Mouse (Mus musculus): ENCODE measurements at regions not wholly inside any gene's neighbourhood (a gene's known extent, or its start where the extent isn't known, plus 50 kb on each side); places are given as distances from the start of the nearest gene placed in this dataset.

DNA sequence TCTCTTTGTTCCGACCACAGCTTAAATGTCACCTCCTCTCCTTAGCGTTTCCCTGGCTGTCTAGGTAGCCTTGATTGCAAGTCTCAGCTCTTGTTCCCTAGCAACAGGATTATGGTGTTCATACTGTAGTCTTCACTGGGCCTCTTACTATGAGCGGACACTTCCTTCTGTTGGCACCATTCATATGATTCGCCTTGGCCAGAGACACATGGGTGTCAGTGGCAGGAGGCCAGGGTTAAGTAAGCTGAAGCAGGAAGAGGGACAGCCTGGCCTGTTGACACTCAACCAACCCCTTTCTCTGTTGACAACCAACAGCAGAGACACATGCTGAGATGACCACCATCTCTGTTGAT lies 445.9 kb downstream of the Wdr11 start:
- DNase-seq (ENCODE audit: low spot score) = no peak

DNA sequence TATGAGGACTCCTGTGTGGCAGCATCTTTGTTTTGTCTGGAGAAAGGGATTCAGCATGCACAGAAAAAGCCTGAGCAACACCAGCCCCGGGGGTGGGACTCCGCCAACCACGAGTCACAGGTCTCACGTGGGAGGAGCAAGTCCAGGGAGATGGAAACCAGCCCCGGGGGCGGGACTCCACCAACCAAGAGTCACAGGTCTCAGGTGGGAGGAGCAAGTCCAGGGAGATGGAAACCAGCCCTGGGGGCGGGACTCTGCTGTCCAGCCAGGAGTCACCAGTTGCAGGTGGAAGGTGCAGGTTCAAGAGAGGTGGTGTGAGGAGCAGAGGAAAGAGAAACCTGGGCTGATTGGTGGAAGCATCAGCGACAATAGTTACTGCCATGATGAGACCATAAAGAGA lies 448.9 kb downstream of the Wdr11 start:
- DNase-seq (ENCODE audit: low spot score) = no peak

DNA sequence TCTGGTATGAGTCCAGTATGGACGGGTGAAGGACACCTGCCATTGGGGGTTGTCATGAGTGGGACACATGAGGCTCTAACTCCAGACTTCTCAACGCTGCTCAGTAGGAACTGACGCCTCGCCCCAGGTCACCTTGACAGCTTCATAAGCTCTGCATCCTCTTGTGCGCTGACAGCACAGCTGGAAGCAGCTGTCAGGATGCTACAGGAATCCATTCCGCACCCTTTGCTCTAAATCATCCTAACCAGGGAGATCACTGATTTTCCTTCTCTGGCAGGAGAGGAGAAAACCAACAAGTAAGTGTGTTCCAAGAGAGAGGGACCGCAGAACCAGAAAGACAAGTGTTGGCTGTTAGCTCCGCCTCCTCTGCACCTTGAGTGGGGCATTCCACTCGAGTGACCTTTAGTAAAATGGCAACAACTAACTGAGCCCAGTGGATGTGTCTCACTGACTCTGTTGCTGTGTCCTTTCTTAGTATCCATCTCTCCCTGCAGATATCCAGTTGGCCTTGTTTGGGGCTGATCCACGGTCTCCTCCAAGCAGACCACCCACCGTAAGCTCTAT lies 449.8 kb downstream of the Wdr11 start:
- no peak for DNase-seq (ENCODE audit: low spot score)

- DNase-seq (ENCODE audit: low spot score) = no peak
These were observed 450.7 kb downstream of the Wdr11 start for GRCm38 (mm10) chr7:130042296-130042910.

GRCm38 (mm10) chr7:130043397-130044234 lies 452.0 kb downstream of the Wdr11 start:
- no peak for DNase-seq (ENCODE audit: low spot score)

DNA sequence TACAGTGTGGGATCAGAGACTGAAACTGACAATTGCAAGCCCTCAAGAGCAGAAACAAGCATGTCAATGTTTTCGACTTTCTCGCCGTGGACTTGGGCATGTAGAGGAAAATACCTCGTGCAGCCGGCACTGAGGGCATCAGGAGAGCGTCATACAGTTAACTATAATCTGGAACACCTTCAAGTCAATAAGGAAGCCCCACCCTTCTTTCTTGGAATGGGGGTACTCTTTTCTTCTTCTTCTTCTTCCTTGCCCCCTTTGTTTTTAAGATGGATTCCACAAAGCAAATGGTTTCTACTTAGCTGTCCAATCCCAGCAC lies 452.5 kb downstream of the Wdr11 start:
- no peak for DNase-seq (ENCODE audit: low spot score)

DNA sequence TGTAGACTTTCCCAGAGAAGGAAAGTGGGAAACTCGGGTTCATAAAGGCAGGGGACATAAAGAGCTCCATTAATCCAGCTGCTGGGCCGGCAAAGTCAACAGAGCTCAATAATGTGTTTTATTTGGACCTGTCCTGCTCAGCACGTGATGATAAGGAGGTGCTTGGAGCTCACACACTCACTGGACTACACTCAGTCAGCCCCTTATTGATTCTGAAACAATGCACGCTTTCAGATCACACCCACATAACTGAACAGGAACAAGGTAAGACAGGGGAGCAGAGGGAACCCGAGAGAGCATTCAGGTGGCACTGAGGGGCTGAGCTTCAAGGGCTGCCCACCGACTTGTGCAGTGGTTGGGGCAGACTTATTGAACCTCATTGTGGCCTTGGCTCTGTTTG lies 452.9 kb downstream of the Wdr11 start:
- DNase-seq (ENCODE audit: low spot score) = no peak

GRCm38 (mm10) chr7:130046086-130046485 lies 454.4 kb downstream of the Wdr11 start:
- DNase-seq (ENCODE audit: low spot score) = no peak

DNA sequence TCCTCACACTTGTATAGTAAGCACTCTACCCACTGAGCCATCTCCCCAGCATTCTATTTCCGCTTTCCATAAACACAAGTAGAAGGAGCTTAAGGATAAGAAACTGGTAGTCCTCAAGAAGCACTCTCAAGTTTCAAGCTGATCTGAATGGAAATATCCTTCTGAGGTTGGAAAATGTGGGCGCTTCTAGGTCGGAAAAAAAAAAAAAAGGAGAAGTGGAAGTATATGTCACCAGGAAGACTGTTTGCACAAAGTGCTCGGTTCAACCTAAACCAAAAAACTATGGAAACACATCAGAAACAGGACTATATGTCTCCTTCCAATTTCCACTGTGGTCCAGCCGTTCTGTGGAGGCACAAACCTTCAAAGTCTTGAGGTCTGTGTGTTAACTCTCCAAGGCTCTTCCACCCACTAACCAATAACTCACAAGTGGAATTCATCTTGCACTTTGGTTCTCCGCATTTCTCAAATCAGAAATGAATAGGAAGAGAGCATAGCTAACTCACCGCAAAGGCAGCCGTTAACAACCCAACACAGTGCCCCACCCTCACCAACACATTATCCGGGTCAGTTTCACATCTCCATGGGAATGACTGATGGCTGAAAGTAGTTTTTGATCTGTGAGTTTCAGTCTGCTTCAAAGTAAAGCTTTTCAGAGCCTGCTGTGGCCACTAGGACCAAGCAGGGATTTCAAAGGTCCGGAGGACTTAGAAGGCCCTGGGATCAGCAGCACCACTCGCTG lies 455.8 kb downstream of the Wdr11 start:
- DNase-seq (ENCODE audit: low spot score) = no peak

DNA sequence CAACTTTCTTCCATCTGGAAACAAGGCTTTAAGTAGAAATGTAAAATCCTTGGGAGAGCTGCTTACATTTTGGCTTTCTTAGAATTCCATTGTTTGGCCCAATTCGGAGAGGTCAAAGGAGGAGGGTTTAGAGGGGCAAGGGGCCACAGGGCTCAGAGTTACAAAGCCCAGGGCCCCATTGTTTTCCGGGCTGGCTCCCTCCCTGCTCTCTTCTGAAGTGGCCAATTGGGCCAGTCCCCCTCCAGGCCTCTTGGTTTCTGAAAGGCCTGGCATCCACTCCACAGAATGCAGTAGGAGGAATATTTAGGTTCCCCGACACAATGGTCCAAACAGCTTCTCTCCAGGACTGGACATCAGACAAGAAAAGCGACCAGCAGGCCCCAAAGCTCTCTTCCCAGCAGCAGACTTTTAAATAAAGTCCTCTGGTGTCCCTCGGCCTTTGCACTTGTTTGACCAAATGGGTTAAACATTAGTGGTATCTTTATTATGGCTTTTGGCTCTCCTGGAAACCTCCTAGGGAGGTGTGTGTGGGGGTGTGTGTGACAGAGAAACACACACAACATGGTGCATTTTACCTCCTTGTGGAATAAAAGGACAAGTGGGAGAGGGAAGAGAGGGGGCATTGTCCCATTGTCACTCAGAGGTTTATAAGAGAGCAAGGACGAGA lies 456.6 kb downstream of the Wdr11 start:
- DNase-seq (ENCODE audit: low spot score) = no peak

DNA sequence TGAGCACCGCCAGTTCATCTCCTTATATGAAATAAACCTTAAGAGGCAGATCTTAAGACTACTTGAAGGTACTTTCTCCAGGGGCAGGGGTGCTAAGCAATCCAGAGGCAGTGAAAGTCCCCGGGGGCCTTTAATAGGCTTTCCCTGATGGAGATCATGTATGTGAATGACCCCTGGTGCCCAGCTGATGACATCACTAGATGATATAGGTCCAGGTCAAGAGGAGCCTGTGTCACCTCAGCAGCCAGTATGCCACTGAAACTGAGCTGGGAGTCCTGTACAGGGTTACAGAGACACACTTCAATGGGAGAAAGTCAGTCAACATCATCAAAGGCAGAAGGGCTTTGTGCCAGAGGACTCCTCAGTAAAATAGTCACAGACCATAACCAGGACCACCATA lies 457.8 kb downstream of the Wdr11 start:
- DNase-seq (ENCODE audit: low spot score) = no peak

DNA sequence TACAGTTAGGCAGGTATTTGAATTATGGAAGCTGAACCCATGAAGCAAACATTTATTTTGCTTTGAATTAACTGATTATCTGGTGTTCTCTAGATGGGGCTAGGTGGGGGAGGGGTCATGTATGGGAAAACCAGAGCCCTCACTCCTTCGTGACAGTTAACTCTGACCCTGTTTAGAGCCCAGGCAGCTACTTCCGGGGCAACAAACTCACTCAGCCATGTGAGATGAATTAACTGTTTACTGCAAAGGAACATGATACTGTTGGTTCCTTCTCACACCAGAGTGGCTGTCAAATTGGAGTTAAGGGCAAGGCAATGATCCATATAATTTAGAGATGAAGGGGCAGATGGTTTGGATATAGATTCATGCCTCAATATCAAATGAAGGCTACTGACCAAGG lies 458.5 kb downstream of the Wdr11 start:
- DNase-seq (ENCODE audit: low spot score) = no peak

- no peak for DNase-seq (ENCODE audit: low spot score)
These were observed 460.7 kb downstream of the Wdr11 start for GRCm38 (mm10) chr7:130052376-130052775.

DNA sequence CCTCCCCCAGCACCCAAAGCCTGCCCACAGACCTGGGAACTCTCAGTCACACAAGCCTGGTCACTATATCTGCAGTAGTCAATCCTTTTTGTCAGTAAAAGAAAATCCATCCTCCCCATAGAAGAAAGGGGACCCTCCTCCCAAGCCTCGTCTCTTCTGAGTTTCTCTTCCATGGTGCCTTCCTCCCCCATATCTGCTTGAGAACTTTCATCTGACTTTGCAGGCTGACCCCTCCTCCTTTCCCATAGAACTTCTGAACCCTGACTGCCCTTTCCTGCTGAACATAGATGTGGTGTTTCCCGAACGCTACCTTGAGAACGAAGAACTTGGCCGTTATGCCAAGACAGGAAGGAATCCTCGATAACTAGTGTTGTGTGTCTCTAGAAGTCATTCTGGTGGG lies 462.5 kb downstream of the Ate1 start:
- no peak for DNase-seq (ENCODE audit: low spot score)

DNA sequence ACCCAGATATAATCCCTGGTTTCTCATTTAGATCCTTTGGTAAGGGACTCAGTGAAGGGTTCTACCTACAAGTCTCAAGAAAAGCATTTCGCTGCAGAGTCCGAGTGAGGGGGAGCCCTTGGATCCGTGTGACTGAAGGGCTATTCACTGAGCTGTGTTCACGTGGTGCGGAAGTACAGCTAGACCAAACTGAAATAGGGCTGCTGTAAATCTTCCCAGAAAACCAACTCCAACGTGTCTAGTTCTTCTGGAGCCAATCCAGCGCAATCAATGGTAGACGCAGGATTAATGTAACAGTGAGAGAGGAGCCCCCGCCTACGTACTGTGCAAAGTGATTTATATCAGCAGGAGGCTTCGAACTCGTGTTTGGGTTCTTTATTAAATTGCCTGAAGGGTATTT lies 461.9 kb downstream of the Ate1 start:
- no peak for DNase-seq (ENCODE audit: low spot score)

DNA sequence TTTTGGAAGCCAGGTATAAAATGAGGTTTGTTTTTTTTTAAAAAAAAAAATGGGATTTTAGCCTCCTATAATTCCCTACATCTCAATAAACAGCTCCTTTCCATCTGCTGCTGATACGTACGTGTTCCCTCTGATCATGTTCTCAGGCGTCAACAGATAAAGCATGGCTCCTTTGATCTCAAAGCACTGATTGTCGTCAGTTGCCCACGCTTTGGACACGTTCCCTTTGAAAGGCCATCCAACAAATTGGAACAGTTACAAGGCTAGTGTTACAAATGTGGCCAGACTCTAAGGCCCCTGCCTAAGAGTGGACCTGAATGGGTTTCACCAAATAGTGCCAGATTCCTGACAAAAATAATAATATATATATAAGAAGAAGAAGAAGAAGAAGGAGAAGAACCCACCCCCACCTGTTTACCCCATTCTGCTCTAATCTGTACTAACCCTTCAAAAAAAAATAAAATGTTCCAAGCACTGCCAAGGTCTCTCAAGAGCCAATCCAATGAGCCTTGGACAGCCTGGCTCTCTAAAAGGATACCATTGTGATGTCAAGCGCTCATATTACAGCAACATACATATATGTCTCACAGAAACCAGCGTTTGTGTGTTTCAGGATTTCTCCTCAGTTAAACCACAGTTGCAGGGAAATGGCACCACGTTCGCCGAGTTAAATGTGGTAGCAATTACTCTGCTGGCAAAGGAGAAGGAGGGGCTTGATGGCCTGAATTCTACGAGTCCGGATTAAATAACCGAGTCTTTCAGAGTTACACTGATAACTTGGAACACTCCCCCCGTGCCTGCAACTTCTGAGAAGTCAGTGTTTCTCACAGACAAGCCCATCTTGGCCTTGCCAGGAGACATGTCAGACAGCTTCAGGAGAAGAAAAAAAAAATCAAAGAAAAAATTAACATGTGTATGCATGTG lies 460.2 kb downstream of the Ate1 start:
- DNase-seq (ENCODE audit: low spot score) = no peak

DNA sequence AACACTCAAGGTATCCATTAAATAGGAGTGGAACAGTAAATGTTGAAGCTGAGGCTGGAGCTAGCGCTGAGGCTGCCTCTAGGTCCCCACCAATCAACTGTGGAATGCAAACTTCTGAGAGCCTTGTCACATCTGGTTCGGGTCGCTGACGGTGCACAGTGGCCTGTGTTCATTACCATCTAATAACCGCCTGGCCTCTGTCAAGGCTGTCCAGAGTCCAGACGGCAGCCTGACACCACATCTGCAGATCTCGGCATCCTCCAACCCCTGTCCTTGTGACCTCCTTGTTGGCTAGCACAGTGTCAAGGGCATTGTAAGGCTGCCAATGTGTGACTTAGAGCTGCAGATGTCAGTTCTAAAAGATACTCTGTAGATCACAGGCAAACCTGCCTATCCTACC lies 455.7 kb downstream of the Ate1 start:
- DNase-seq (ENCODE audit: low spot score) = no peak

DNA sequence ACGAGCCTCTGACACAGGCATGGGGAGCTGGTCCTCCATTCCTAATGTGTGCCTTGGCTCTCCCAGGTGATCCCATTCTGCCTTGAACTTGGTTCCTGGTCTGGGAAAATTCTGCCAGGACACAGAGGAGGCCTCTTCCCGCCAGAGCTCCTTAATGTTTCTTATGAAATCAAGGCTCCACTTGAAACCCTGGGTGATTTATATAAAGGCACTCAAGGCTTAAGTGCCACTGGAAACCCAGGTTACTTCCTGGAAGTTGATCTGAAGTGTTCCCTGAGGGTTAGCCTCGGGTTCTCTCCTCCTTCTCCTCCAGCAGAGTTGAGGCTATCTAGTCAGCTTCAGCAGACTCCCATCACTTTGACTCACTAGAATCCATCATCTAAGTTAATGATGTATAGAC lies 451.9 kb downstream of the Ate1 start:
- DNase-seq (ENCODE audit: low spot score) = no peak

DNA sequence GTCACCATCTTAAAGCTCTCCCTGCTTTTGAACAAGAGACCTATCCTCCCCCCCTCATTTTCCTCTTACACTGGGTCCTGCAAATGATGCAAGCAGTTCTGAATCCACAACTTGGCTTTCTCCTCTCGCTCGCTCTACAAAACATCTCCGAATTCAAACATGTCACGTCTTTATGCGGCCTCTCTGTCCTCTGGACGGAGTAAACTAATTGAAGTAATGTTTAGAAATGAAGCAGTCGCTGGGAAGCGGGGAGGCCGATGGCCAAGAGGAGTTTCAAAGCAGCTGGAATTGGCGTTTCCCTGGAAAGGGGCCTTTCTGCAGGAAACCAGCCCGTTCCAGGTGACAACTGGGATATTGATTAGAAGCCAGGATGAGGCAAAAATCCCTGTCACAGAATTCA lies 446.8 kb downstream of the Ate1 start:
- no peak for DNase-seq (ENCODE audit: low spot score)

DNA sequence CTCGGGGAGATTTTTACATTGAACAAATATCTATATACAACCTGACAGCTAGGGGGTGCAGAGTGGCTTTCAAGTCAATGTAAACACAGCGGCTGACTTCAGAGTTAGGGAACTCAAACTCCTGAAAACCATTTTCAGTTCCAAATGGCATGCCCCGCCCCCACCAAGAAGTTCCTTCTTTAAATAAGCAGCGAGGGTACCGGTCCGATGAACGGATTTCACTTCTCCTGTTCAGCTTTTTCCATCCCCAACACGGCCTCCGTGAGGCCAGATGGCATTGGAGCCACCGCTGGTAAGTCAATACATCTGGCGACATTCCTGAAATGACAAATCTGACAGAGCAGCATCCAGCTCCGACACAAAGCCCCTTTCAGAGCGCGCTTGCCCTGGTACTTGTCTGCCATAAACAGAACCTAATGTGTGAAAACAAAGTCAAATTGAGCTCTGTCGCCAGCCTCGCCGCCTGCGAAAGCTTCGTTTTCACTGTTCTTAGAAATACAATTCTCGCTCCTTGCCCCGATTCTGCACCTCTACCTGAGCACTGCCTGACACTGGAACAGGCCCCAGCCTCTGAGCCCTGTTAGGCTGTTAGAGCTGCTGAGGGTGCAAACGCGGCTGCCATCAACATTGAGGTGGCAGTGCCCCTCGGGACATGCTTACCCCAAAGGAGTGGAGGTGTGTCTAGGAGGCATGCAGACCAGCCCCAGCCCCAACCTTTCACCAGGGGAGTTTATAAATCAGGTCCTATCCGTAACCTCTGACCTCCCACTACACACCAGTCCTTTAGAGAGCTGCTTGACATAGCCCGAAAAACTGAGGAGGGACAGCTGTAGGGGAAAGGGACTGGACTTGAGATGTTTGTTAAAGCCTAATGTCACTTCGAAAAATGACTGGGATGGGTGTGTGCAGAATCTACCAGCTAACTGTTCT lies 446.0 kb downstream of the Ate1 start:
- DNase-seq (ENCODE audit: low spot score) = no peak
